Mouse (Mus musculus): ENCODE measurements around the gene Nectin2. TPM values are rescaled to one million over a fixed set of nuclear protein-coding genes. Genes with fewer than 3 reads are reported as not detected.
A peak's percentile ranks its signal among the peaks of the same experiment; 100 is the strongest.

The Nectin2 gene
- polyA plus RNA-seq, 1 experiment from 2014 or later, result 89.4 TPM

GRCm38 (mm10) chr7:19716822-19717221 is 33.5 kb downstream of the Nectin2 start:
- ATAC-seq (ENCODE audit: extremely low read depth, insufficient number of reproducible peaks, low FRiP score, low TSS enrichment), result no peak
- Histone ChIP-seq H3K36me3 (peaks cover 72% of the 10 kb centered on the region), H3K4me2 (peak overlapping the region; percentile 76), H3K9me3 (peaks cover 11% of the 10 kb centered on the region), H3K27ac (replicated peaks) (peak overlapping the region; percentile 85), H3K4me3 (peak overlapping the region; percentile 49), H3K9ac (peak overlapping the region; percentile 67; the same call in 1 of the 2 replicates), H3K4me1 (peaks cover 25% of the 10 kb centered on the region), H3K27me3 (replicated peaks) (no peaks in the 10 kb centered on the region)
- WGBS, result 74% methylated on average over 2 of the region's 2 CpGs

GRCm38 (mm10) chr7:19716055-19716682 is 34.1 kb downstream of the Nectin2 start:
- Histone ChIP-seq H3K4me2 (peak overlapping the region; percentile 76), H3K9ac (peak overlapping the region; percentile 67), H3K27ac (replicated peaks) (peak overlapping the region; percentile 85), H3K4me1 (peaks cover 25% of the 10 kb centered on the region), H3K27me3 (replicated peaks) (no peaks in the 10 kb centered on the region), H3K9me3 (peaks cover 8% of the 10 kb centered on the region), H3K4me3 (peak overlapping the region; percentile 49), H3K36me3 (peaks cover 72% of the 10 kb centered on the region)
- no peak for ATAC-seq (ENCODE audit: extremely low read depth, insufficient number of reproducible peaks, low FRiP score, low TSS enrichment)
- WGBS, result 6% methylated on average over 18 of the region's 18 CpGs

GRCm38 (mm10) chr7:19715239-19716054 is 34.8 kb downstream of the Nectin2 start, which contains the start of gene Tomm40:
Tomm40 (minus strand) TSS chr7:19715438.
- Histone ChIP-seq H3K27ac (replicated peaks) (peak within 1 kb of the TSS; percentile 85), H3K9me3 (peaks cover under 1% of the 10 kb centered on the region; the same call in 1 of the 2 replicates), H3K4me1 (peaks cover 25% of the 10 kb centered on the region), H3K36me3 (peaks cover 72% of the 10 kb centered on the region), H3K4me2 (peak within 1 kb of the TSS; percentile 93), H3K4me3 (peak within 1 kb of the TSS; percentile 96), H3K9ac (peak within 1 kb of the TSS; percentile 98), H3K27me3 (replicated peaks) (no peaks in the 10 kb centered on the region)
- peak; percentile 97 for ATAC-seq (ENCODE audit: extremely low read depth, insufficient number of reproducible peaks, low FRiP score, low TSS enrichment)
- under 1% methylated on average over 52 of the region's 59 CpGs for WGBS

- Histone ChIP-seq H3K4me1 (peaks cover 25% of the 10 kb centered on the region), H3K36me3 (peaks cover 72% of the 10 kb centered on the region), H3K27ac (replicated peaks) (peak overlapping the region; percentile 84), H3K4me3 (peak overlapping the region; percentile 96), H3K4me2 (peak overlapping the region; percentile 93), H3K27me3 (replicated peaks) (no peaks in the 10 kb centered on the region), H3K9ac (peak overlapping the region; percentile 98), H3K9me3 (no peaks in the 10 kb centered on the region)
- no peak for ATAC-seq (ENCODE audit: extremely low read depth, insufficient number of reproducible peaks, low FRiP score, low TSS enrichment)
- under 1% methylated on average over 38 of the region's 39 CpGs for WGBS
Measured at GRCm38 (mm10) chr7:19714836-19715235, 35.4 kb downstream of the Nectin2 start.

- H3K36me3 ChIP-seq, result peaks cover 72% of the 10 kb centered on the region
- no peak for ATAC-seq (ENCODE audit: extremely low read depth, insufficient number of reproducible peaks, low FRiP score, low TSS enrichment)
Measured at GRCm38 (mm10) chr7:19713598-19713997, 36.7 kb downstream of the Nectin2 start.

GRCm38 (mm10) chr7:19713196-19713595 is 37.1 kb downstream of the Nectin2 start:
- H3K9me3 ChIP-seq, result no peaks in the 10 kb centered on the region

More at GRCm38 (mm10) chr7:19713598-19713997, 36.7 kb downstream of the Nectin2 start:
- peaks cover 25% of the 10 kb centered on the region for H3K4me1 ChIP-seq
- H3K27me3 ChIP-seq (replicated peaks), result no peaks in the 10 kb centered on the region
- 82% methylated on average over 9 of the region's 9 CpGs for WGBS
- H3K27ac ChIP-seq (replicated peaks), result no peak overlapping the region
- peak overlapping the region; percentile 98; the same call in 1 of the 2 replicates for H3K9ac ChIP-seq
- peak overlapping the region; percentile 96 for H3K4me3 ChIP-seq
- H3K4me2 ChIP-seq, result peak overlapping the region; percentile 93; the same call in 1 of the 2 replicates
- H3K9me3 ChIP-seq, result no peaks in the 10 kb centered on the region

GRCm38 (mm10) chr7:19712414-19712813 is 37.9 kb downstream of the Nectin2 start:
- ATAC-seq (ENCODE audit: extremely low read depth, insufficient number of reproducible peaks, low FRiP score, low TSS enrichment), result no peak
- no peak overlapping the region for H3K27ac ChIP-seq (replicated peaks)
- no peaks in the 10 kb centered on the region for H3K27me3 ChIP-seq (replicated peaks)
- H3K9me3 ChIP-seq, result no peaks in the 10 kb centered on the region
- 73% methylated on average over 4 of the region's 4 CpGs for WGBS
- peaks cover 75% of the 10 kb centered on the region for H3K36me3 ChIP-seq
- no peak overlapping the region for H3K4me3 ChIP-seq
- H3K4me2 ChIP-seq, result no peak overlapping the region
- no peak overlapping the region for H3K9ac ChIP-seq
- H3K4me1 ChIP-seq, result peaks cover 25% of the 10 kb centered on the region

More at GRCm38 (mm10) chr7:19713196-19713595, 37.1 kb downstream of the Nectin2 start:
- 0 out of 2 replicates have a peak overlapping the region, but pooled peaks have one; percentile 96 for H3K4me3 ChIP-seq
- peaks cover 73% of the 10 kb centered on the region for H3K36me3 ChIP-seq
- no peak overlapping the region for H3K4me2 ChIP-seq
- 49% methylated on average over 4 of the region's 4 CpGs for WGBS
- ATAC-seq (ENCODE audit: extremely low read depth, insufficient number of reproducible peaks, low FRiP score, low TSS enrichment), result no peak
- H3K27me3 ChIP-seq (replicated peaks), result no peaks in the 10 kb centered on the region
- no peak overlapping the region for H3K9ac ChIP-seq
- peaks cover 25% of the 10 kb centered on the region for H3K4me1 ChIP-seq
- H3K27ac ChIP-seq (replicated peaks), result no peak overlapping the region

GRCm38 (mm10) chr7:19710650-19711049 is 39.6 kb downstream of the Nectin2 start:
- H3K9ac ChIP-seq, result no peak overlapping the region
- H3K4me1 ChIP-seq, result peaks cover 16% of the 10 kb centered on the region
- no peak overlapping the region for H3K4me3 ChIP-seq
- H3K9me3 ChIP-seq, result no peaks in the 10 kb centered on the region
- peaks cover 82% of the 10 kb centered on the region for H3K36me3 ChIP-seq
- 92% methylated on average over 10 of the region's 10 CpGs for WGBS
- no peaks in the 10 kb centered on the region for H3K27me3 ChIP-seq (replicated peaks)
- no peak overlapping the region for H3K27ac ChIP-seq (replicated peaks)
- ATAC-seq (ENCODE audit: extremely low read depth, insufficient number of reproducible peaks, low FRiP score, low TSS enrichment), result no peak
- no peak overlapping the region for H3K4me2 ChIP-seq

GRCm38 (mm10) chr7:19705271-19705670 is 45.0 kb downstream of the Nectin2 start:
- WGBS, result 90% methylated on average over 7 of the region's 7 CpGs
- Histone ChIP-seq H3K4me3 (no peak overlapping the region), H3K4me2 (no peak overlapping the region), H3K9ac (no peak overlapping the region), H3K4me1 (peaks cover 19% of the 10 kb centered on the region), H3K27ac (replicated peaks) (no peak overlapping the region), H3K36me3 (peaks cover 86% of the 10 kb centered on the region), H3K27me3 (replicated peaks) (no peaks in the 10 kb centered on the region), H3K9me3 (no peaks in the 10 kb centered on the region)
- no peak for ATAC-seq (ENCODE audit: extremely low read depth, insufficient number of reproducible peaks, low FRiP score, low TSS enrichment)

GRCm38 (mm10) chr7:19704475-19704874 is 45.8 kb downstream of the Nectin2 start:
- 83% methylated on average over 4 of the region's 4 CpGs for WGBS
- H3K4me1 ChIP-seq, result peaks cover 26% of the 10 kb centered on the region
- no peak overlapping the region for H3K4me3 ChIP-seq
- H3K27ac ChIP-seq (replicated peaks), result no peak overlapping the region
- no peak overlapping the region for H3K9ac ChIP-seq
- no peaks in the 10 kb centered on the region for H3K9me3 ChIP-seq
- H3K4me2 ChIP-seq, result no peak overlapping the region
- H3K36me3 ChIP-seq, result peaks cover 78% of the 10 kb centered on the region
- no peaks in the 10 kb centered on the region for H3K27me3 ChIP-seq (replicated peaks)
- ATAC-seq (ENCODE audit: extremely low read depth, insufficient number of reproducible peaks, low FRiP score, low TSS enrichment), result no peak

GRCm38 (mm10) chr7:19702859-19703555 is 47.3 kb downstream of the Nectin2 start:
- H3K4me3 ChIP-seq, result no peak overlapping the region
- peaks cover 41% of the 10 kb centered on the region for H3K4me1 ChIP-seq
- H3K9ac ChIP-seq, result peak overlapping the region; percentile 7; the same call in 1 of the 2 replicates
- no peak for ATAC-seq (ENCODE audit: extremely low read depth, insufficient number of reproducible peaks, low FRiP score, low TSS enrichment)
- WGBS, result 86% methylated on average over 16 of the region's 16 CpGs
- H3K27ac ChIP-seq (replicated peaks), result no peak overlapping the region
- H3K9me3 ChIP-seq, result no peaks in the 10 kb centered on the region
- H3K4me2 ChIP-seq, result no peak overlapping the region
- H3K36me3 ChIP-seq, result peaks cover 64% of the 10 kb centered on the region
- no peaks in the 10 kb centered on the region for H3K27me3 ChIP-seq (replicated peaks)
